Comparison of ENCODE assay signal across 8 mouse cellular contexts in the genomic region with DNA sequence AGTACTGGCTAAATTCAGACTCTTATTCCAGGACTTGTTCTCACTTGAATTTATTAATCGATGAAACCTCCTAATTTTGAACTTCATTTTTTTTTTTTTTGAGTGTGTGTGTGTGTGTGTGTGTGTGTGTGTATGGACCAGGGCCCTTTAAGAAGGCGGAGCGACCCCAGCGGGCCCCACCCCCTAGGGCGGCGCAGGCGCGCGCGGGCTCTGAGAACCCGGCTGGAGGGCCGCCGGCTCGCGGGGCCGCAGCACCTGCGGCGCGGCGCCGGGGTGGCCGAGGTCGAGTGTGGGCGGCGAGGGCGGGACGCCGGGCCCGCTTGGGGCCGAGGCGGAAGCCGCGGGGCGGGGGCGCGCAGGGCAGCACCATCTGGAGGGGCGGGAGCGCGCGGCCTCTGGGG. TPM values are rescaled to one million over a fixed set of nuclear protein-coding genes. Genes with fewer than 3 reads are reported as not detected.
DNase-seq lines count a peak whose midpoint lies in the region; ATAC-seq and TF ChIP-seq lines count a peak whose summit lies in the region.

Tnk2 (plus strand) TSS at position 214 of the 401 bp plus-strand sequence.

- peak; percentile 92 to 93 for DNase-seq in B cell, adult 2 months
- peak; percentile 93 for DNase-seq in embryonic facial prominence, embryonic 14.5 days (ENCODE audit: low spot score)
- peak; percentile 86 to 90 for DNase-seq in heart, adult 9 months (ENCODE audit: low spot score in 2 of 2)
- peak; percentile 91 for DNase-seq in splenic B cell, adult 2 months (ENCODE audit: low read depth, low spot score)

- no peaks in the 10 kb centered on the region for H3K36me3 ChIP-seq in embryonic facial prominence, embryonic 14.5 days (ENCODE audit: control insufficient read depth, insufficient read depth, low read length)
- H3K36me3 ChIP-seq in kidney, embryonic 14.5 days (ENCODE audit: control insufficient read depth, insufficient read depth, low read length), result no peaks in the 10 kb centered on the region
- H3K36me3 ChIP-seq in limb, embryonic 15.5 days, result no peaks in the 10 kb centered on the region
- no peaks in the 10 kb centered on the region for H3K36me3 ChIP-seq in splenic B cell, adult 2 months (ENCODE audit: control insufficient read depth, insufficient read depth, low read length, poor library complexity, severe bottlenecking)

- H3K4me1 ChIP-seq in bone marrow, adult 2 months (ENCODE audit: control insufficient read depth, insufficient read depth, low read length), result peaks cover 6% of the 10 kb centered on the region
- peaks cover 19% of the 10 kb centered on the region for H3K4me1 ChIP-seq in embryonic facial prominence, embryonic 14.5 days (ENCODE audit: control insufficient read depth, insufficient read depth, low read length)
- peaks cover 26% of the 10 kb centered on the region for H3K4me1 ChIP-seq in kidney, embryonic 14.5 days (ENCODE audit: control insufficient read depth, insufficient read depth, low read length)
- H3K4me1 ChIP-seq in limb, embryonic 15.5 days, result peaks cover 39% of the 10 kb centered on the region

- no peak for TF ChIP-seq CTCF in bone marrow, adult 2 months (IDR thresholded peaks at IDR 0.05; ENCODE audit: control insufficient read depth, insufficient read depth, low read length)

- no peaks in the 10 kb centered on the region for H3K27me3 ChIP-seq in embryonic facial prominence, embryonic 14.5 days (replicated peaks; ENCODE audit: control insufficient read depth, insufficient read depth, low read length)
- no peaks in the 10 kb centered on the region for H3K27me3 ChIP-seq in kidney, embryonic 14.5 days (ENCODE audit: control insufficient read depth, insufficient read depth, low read length)
- no peaks in the 10 kb centered on the region for H3K27me3 ChIP-seq in limb, embryonic 15.5 days
- no peaks in the 10 kb centered on the region for H3K27me3 ChIP-seq in splenic B cell, adult 2 months (ENCODE audit: control insufficient read depth, insufficient read depth, low read length, poor library complexity, severe bottlenecking)

- WGBS in bone marrow, adult 2 months, result 7% methylated on average over 34 of the region's 40 CpGs
- WGBS in embryonic facial prominence, embryonic 14.5 days, result 2% methylated on average over 19 of the region's 40 CpGs
- under 1% methylated on average over 38 of the region's 40 CpGs for WGBS in kidney, embryonic 14.5 days
- under 1% methylated on average over 31 of the region's 40 CpGs for WGBS in limb, embryonic 15.5 days

- peak within 1 kb of the TSS; percentile 90 for H3K4me2 ChIP-seq in embryonic facial prominence, embryonic 14.5 days (ENCODE audit: low read depth, low read length)
- peak within 1 kb of the TSS; percentile 83 for H3K4me2 ChIP-seq in kidney, embryonic 14.5 days (replicated peaks; ENCODE audit: low read depth, low read length)
- H3K4me2 ChIP-seq in limb, embryonic 15.5 days, result peak within 1 kb of the TSS; percentile 83

- peak; percentile 41; the same call in 1 of the 2 replicates for TF ChIP-seq POLR2A in bone marrow, adult 2 months (IDR thresholded peaks at IDR 0.05; ENCODE audit: borderline replicate concordance, control insufficient read depth, low read depth, low read length)

- peak within 1 kb of the TSS; percentile 62 for H3K27ac ChIP-seq in bone marrow, adult 2 months (ENCODE audit: control insufficient read depth, insufficient read depth, low read depth, low read length, poor library complexity)
- H3K27ac ChIP-seq in embryonic facial prominence, embryonic 14.5 days (replicated peaks; ENCODE audit: low read depth, low read length), result peak within 1 kb of the TSS; percentile 87
- peak within 1 kb of the TSS; percentile 80; the same call in 1 of the 2 replicates for H3K27ac ChIP-seq in kidney, embryonic 14.5 days (ENCODE audit: low read depth, low read length)
- H3K27ac ChIP-seq in limb, embryonic 15.5 days, result peak within 1 kb of the TSS; percentile 91

- H3K4me3 ChIP-seq in bone marrow, adult 2 months (replicated peaks; ENCODE audit: control insufficient read depth, low read depth, low read length), result peak within 1 kb of the TSS; percentile 65
- H3K4me3 ChIP-seq in embryonic facial prominence, embryonic 14.5 days (ENCODE audit: low read depth, low read length), result peak within 1 kb of the TSS; percentile 88
- peak within 1 kb of the TSS; percentile 75 for H3K4me3 ChIP-seq in kidney, embryonic 14.5 days (ENCODE audit: low read length)
- H3K4me3 ChIP-seq in limb, embryonic 15.5 days, result peak within 1 kb of the TSS; percentile 94

- ATAC-seq in embryonic facial prominence, embryonic 14.5 days (ENCODE audit: low read depth), result peak; percentile 91
- ATAC-seq in kidney, embryonic 14.5 days (ENCODE audit: low FRiP score, low TSS enrichment), result peak; percentile 91
- ATAC-seq in limb, embryonic 15.5 days (ENCODE audit: insufficient number of reproducible peaks, low FRiP score, low TSS enrichment, low read depth), result peak; percentile 86
- peak; percentile 67; the same call in 1 of the 2 replicates for ATAC-seq in monocyte, adult 5-6 weeks (replicated peaks; ENCODE audit: insufficient number of reproducible peaks, low FRiP score, low TSS enrichment, poor library complexity, severe bottlenecking)

- no peaks in the 10 kb centered on the region for H3K9me3 ChIP-seq in embryonic facial prominence, embryonic 14.5 days (ENCODE audit: control insufficient read depth, low read length)
- no peaks in the 10 kb centered on the region for H3K9me3 ChIP-seq in kidney, embryonic 14.5 days (ENCODE audit: control insufficient read depth, low read length)
- no peaks in the 10 kb centered on the region for H3K9me3 ChIP-seq in limb, embryonic 15.5 days

- peak within 1 kb of the TSS; percentile 86 for H3K9ac ChIP-seq in embryonic facial prominence, embryonic 14.5 days (ENCODE audit: low read depth, low read length)
- H3K9ac ChIP-seq in kidney, embryonic 14.5 days (ENCODE audit: low read depth, low read length), result peak within 1 kb of the TSS; percentile 86
- H3K9ac ChIP-seq in limb, embryonic 15.5 days, result peak within 1 kb of the TSS; percentile 90

RNA-seq across cellular contexts. Expression of gene Tnk2, which starts in this region (rescaled TPM):
- 70.2 and 105 TPM in 2 replicates for polyA plus RNA-seq in bone marrow, adult 2 months (2011; ENCODE audit: insufficient read depth, insufficient read length, low replicate concordance, missing spikeins)
- polyA plus RNA-seq in embryonic facial prominence, embryonic 14.5 days (2014; fragmentation: Nextera tagmentation; extraction: Ambion mirVana), result 14.6 and 14.8 TPM in 2 replicates
- polyA plus RNA-seq in kidney, embryonic 14.5 days (2014; fragmentation: Nextera tagmentation; extraction: Ambion mirVana), result 10.7 and 11.0 TPM in 2 replicates
- polyA plus RNA-seq in limb, embryonic 15.5 days (2015; fragmentation: Nextera tagmentation; extraction: Ambion mirVana), result 13.9 and 14.5 TPM in 2 replicates
- total RNA-seq in monocyte, adult 5-6 weeks (2017), result 16.2 to 63.7 TPM (median 26.3 TPM) in 3 replicates

Comparison
In these comparisons a context has a peak if more than half of its experiments do, and no peak if none do; other contexts are left out.
1. Peak in every context shown above with its lines: DNase-seq, ATAC-seq, H3K4me3 ChIP-seq and H3K27ac ChIP-seq.